Mouse (Mus musculus) neural tube, embryonic 11.5 days (tissue): ENCODE results near the gene Nobox. TPM values are rescaled to one million over a fixed set of nuclear protein-coding genes. Genes with fewer than 3 reads are reported as not detected.

Experiments
- ATAC-seq: fragments of 200-750 bp; cut with Nextera tagmentation; 2 replicates; pipeline ENCODE4 v1.8.0; 2017; ENCODE audit warnings: moderate number of reproducible peaks, mild to moderate bottlenecking, moderate TSS enrichment, moderate library complexity; ENCODE audit not compliant: insufficient read depth, low FRiP score, low TSS enrichment
- DNase-seq: peaks from one replicate; pipeline ENCODE4 v3.0.0-alpha.2; 2015; ENCODE audit warnings: low spot score
- H3K27ac ChIP-seq: fragments of 300-500 bp; sonication (generic); 2 replicates; pipeline ENCODE4 v1.5.1; 2014; ENCODE audit warnings: low read depth, mild to moderate bottlenecking, low read length
- H3K27me3 ChIP-seq: fragments of 300-500 bp; sonication (generic); 2 replicates; pipeline ENCODE4 v1.6.1; 2014; ENCODE audit warnings: mild to moderate bottlenecking, low read length, mixed read lengths; ENCODE audit not compliant: control insufficient read depth, insufficient read depth
- H3K36me3 ChIP-seq: fragments of 300-500 bp; sonication (generic); 2 replicates; pipeline ENCODE4 v1.6.1; 2014; ENCODE audit warnings: mild to moderate bottlenecking, low read length, moderate library complexity, mixed read lengths; ENCODE audit not compliant: control insufficient read depth, insufficient read depth
- H3K4me1 ChIP-seq: fragments of 300-500 bp; sonication (generic); 2 replicates; pipeline ENCODE4 v1.6.1; 2014; ENCODE audit warnings: low read length, mixed read lengths; ENCODE audit not compliant: control insufficient read depth, insufficient read depth
- H3K4me2 ChIP-seq: fragments of 300-500 bp; sonication (generic); 2 replicates; pipeline ENCODE4 v1.6.1; 2014; ENCODE audit warnings: low read depth, mild to moderate bottlenecking, moderate library complexity
- H3K4me3 ChIP-seq: fragments of 300-500 bp; sonication (generic); 2 replicates; pipeline ENCODE4 v1.5.1; 2014; ENCODE audit warnings: low read depth, low read length
- H3K9ac ChIP-seq: fragments of 300-500 bp; sonication (generic); 2 replicates; pipeline ENCODE4 v1.6.1; 2014; ENCODE audit warnings: mild to moderate bottlenecking, low read length
- H3K9me3 ChIP-seq: fragments of 300-500 bp; sonication (generic); 2 replicates; pipeline ENCODE4 v1.6.1; 2016; ENCODE audit warnings: low read length; ENCODE audit not compliant: control insufficient read depth
- WGBS: fragments of 180-500 bp; shearing (Covaris S2); extraction: QIAGEN DNeasy Blood & Tissue Kit; methylation state at CpG from one replicate; pipeline ENCODE4 v1.1.7; 2014; 5-methylcytosine and 5-hydroxymethylcytosine counted together
- polyA plus RNA-seq: library from polyadenylated mRNA; unstranded; fragments of >200 nt; fragmentation: Nextera tagmentation; extraction: Ambion mirVana; gene quantifications from 2 replicates; pipeline ENCODE4 v1.2.1, GENCODE M21; 2014

Gene Nobox
- polyA plus RNA-seq, 1 experiment from 2014 or later, result not detected

DNA sequence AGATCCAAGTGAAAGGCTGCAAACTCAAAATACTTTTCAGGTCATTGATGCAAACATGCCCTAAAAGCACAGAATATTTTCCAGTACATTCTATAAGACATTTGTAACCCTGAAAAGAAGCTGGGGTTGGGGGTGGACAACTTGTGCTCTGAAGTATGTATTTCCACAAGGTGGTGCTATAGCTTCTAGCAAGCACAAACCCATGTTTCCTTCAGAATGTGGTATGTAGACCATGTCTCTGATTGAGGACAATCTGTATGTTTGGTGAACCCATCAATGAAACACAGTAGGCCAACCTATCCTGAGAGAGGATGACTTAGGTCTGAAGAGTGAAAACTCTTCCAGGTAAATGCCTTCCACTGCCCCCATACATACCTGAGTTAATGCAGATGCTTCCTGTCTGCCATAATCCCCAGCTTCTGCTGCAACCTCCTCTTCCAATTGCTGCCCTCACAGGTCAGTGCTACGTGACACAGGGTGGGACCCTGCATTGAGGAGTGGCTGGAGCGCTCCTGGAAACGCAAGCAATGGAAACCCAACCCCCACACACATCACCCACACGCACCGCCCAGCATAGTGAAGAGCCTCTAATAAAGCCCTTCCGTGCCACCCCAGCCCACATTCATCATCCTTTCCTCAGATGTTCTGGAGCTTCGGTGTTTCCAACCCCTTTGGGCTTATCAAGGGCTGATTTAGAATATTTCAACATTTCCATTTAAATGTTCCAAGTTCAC, 55.0 kb downstream of the Nobox start:
- no peak for ATAC-seq
- H3K27me3 ChIP-seq, result no peaks in the 10 kb centered on the region
- DNase-seq, result no peak
- no peaks in the 10 kb centered on the region for H3K4me1 ChIP-seq
- 70% methylated on average over 7 of the region's 7 CpGs for WGBS
- H3K4me2 ChIP-seq, result no peak overlapping the region
- no peaks in the 10 kb centered on the region for H3K9me3 ChIP-seq
- no peak overlapping the region for H3K27ac ChIP-seq
- H3K9ac ChIP-seq, result no peak overlapping the region
- no peaks in the 10 kb centered on the region for H3K36me3 ChIP-seq
- no peak overlapping the region for H3K4me3 ChIP-seq

Other genes with a start within 250 kb of the Nobox start
- not detected in 2 replicates for gene Olfr441, start 203.2 kb downstream of the Nobox start, polyA plus RNA-seq
- not detected in 2 replicates for gene Olfr237-ps1, start 163.0 kb downstream of the Nobox start, polyA plus RNA-seq
- gene Olfr437, start 146.3 kb downstream of the Nobox start, polyA plus RNA-seq, result not detected in 2 replicates
- gene Olfr13, start 137.4 kb downstream of the Nobox start, polyA plus RNA-seq, result not detected in 2 replicates
- not detected in 2 replicates for gene Olfr435, start 112.4 kb downstream of the Nobox start, polyA plus RNA-seq
- gene Olfr434, start 96.5 kb downstream of the Nobox start, polyA plus RNA-seq, result not detected in 2 replicates
- gene Olfr47, start 78.0 kb downstream of the Nobox start, polyA plus RNA-seq, result not detected in 2 replicates
- 2.6 and 3.0 TPM in 2 replicates for gene Arhgef5, start 44.0 kb downstream of the Nobox start, polyA plus RNA-seq